Mouse (Mus musculus) kidney, postnatal 25 days (tissue): ENCODE measurements around the gene Olfr1311.
"Not testable (repeated sequence)": the region's sequence is repeated elsewhere in the genome, so short reads cannot be mapped to it uniquely, and the experiment has no call there.

Source experiments
- DNase-seq, 2 experiments: peaks; one replicate each; pipeline ENCODE4 v3.0.0; 2021; ENCODE audit warnings: mixed read lengths in 2 of 2

Olfr1311 gene

DNA sequence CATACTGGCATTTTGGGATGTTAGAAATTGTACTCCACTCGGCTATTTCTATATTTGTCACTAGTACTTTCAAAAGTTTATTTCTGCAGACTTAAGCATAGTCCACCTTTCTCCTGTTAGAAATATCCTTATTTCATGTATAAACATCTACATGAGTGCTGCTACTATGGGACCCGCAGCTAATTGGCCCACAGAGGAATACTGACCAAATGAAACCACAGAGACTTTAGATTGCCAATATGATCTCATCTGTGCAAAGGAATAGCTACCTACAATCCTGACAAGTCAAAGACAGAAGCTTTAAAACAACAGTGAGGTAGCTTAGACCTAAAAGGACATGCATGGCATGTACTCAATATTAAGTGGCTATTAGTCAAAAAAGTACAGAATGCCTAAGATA, at the start of gene Olfr1311:
Gene Olfr1311 (minus strand): TSS at position 101 of the 400 bp plus-strand sequence.
- DNase-seq: no peak

GRCm38 (mm10) chr2:112050138-112050537, 25.9 kb upstream of the Olfr1311 start, which contains the start of gene Olfr1312:
Olfr1312 (minus strand) TSS chr2:112050238.
- no peak for DNase-seq

- DNase-seq: not testable (repeated sequence)
Observed at GRCm38 (mm10) chr2:112026971-112027370, 2.8 kb upstream of the Olfr1311 start.

DNA sequence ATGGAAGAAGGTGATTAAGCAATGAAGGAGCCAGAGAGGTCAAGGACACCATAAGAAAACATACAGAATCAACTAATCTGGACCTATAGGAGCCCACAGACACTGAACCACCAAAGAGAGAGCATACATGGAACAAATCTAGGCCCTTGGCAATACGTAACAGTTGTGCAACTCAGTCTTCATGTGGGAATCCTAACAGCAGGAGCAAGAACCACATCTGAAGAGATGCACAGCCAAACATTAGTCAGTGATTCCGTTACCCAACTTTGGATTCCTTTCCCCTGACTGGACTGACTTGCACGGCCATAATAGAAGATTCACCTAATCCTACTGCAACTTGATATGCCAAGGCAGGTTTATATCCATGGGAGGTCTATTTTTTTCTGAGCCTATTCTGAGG, 9.3 kb downstream of the Olfr1311 start:
- no peak for DNase-seq

DNA sequence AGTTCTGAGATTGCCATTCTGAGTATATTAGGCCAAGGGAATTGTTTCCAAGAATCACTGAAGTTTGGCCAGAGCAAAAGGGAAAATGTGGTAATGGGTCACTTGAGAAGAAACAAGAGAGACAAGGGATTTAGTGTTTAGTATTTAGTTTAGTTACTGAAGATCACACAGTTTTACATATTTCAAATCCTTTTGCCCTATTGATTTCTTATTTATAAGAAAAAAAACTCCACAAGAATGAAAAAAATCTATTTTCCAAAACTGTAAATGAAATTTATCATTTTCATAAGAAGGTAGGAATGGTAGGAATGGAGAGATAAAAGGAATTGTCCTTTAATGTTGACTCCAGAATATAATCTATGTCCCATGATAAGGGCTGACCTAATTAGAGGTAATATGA, 11.6 kb downstream of the Olfr1311 start, which contains the start of gene Olfr1310:
Gene Olfr1310 (minus strand): TSS at position 101 of the 400 bp plus-strand sequence.
- DNase-seq: no peak

GRCm38 (mm10) chr2:111990181-111990580, 34.0 kb downstream of the Olfr1311 start, which contains the start of gene Olfr1309:
Olfr1309 (minus strand) TSS chr2:111990281.
- no peak for DNase-seq
